Mouse (Mus musculus): Measurements from ENCODE around the gene Rxfp4.
A peak's percentile ranks its signal among the peaks of the same experiment; 100 is the strongest.

Rxfp4 gene

GRCm38 (mm10) chr3:88685958-88686451, 33.1 kb upstream of the Rxfp4 start:
- Histone ChIP-seq H3K9me3 (ENCODE audit: low read length) (no peaks in the 10 kb centered on the region), H3K4me1 (replicated peaks; ENCODE audit: low read depth, low read length) (peaks cover 41% of the 10 kb centered on the region), H3K36me3 (ENCODE audit: insufficient read depth, low read length) (peaks cover 46% of the 10 kb centered on the region), H3K27me3 (ENCODE audit: insufficient read depth, low read length) (no peaks in the 10 kb centered on the region), H3K4me3 (replicated peaks; ENCODE audit: low read length) (peak overlapping the region; percentile 97)
- TF ChIP-seq CTCF (conservative IDR thresholded peaks at IDR 0.05; ENCODE audit: low read length) (no peak), POU5F1 (IDR thresholded peaks at IDR 0.05; ENCODE audit: borderline replicate concordance, low read length) (no peak), NANOG (IDR thresholded peaks at IDR 0.05; ENCODE audit: borderline replicate concordance, low read length) (no peak)

GRCm38 (mm10) chr3:88684980-88685941, 32.3 kb upstream of the Rxfp4 start, which contains the start of gene Khdc4:
Gene Khdc4 (plus strand): TSS chr3:88685803.
- peak within 1 kb of the TSS; percentile 97 for H3K4me3 ChIP-seq (replicated peaks; ENCODE audit: low read length)
- peaks cover 39% of the 10 kb centered on the region for H3K36me3 ChIP-seq (ENCODE audit: insufficient read depth, low read length)
- no peak for TF ChIP-seq NANOG (IDR thresholded peaks at IDR 0.05; ENCODE audit: borderline replicate concordance, low read length)
- TF ChIP-seq CTCF (conservative IDR thresholded peaks at IDR 0.05; ENCODE audit: low read length) = no peak
- TF ChIP-seq POU5F1 (IDR thresholded peaks at IDR 0.05; ENCODE audit: borderline replicate concordance, low read length) = no peak
- H3K4me1 ChIP-seq (replicated peaks; ENCODE audit: low read depth, low read length) = peaks cover 37% of the 10 kb centered on the region
- no peaks in the 10 kb centered on the region for H3K9me3 ChIP-seq (ENCODE audit: low read length)
- H3K27me3 ChIP-seq (ENCODE audit: insufficient read depth, low read length) = no peaks in the 10 kb centered on the region

GRCm38 (mm10) chr3:88684236-88684979, 31.5 kb upstream of the Rxfp4 start:
- H3K27me3 ChIP-seq (ENCODE audit: insufficient read depth, low read length) = no peaks in the 10 kb centered on the region
- TF ChIP-seq NANOG (IDR thresholded peaks at IDR 0.05; ENCODE audit: borderline replicate concordance, low read length) (no peak), POU5F1 (IDR thresholded peaks at IDR 0.05; ENCODE audit: borderline replicate concordance, low read length) (no peak), CTCF (conservative IDR thresholded peaks at IDR 0.05; ENCODE audit: low read length) (no peak; the same call in 1 of the 2 replicates)
- peak overlapping the region; percentile 97 for H3K4me3 ChIP-seq (replicated peaks; ENCODE audit: low read length)
- H3K4me1 ChIP-seq (replicated peaks; ENCODE audit: low read depth, low read length) = peaks cover 29% of the 10 kb centered on the region
- H3K9me3 ChIP-seq (ENCODE audit: low read length) = no peaks in the 10 kb centered on the region
- peaks cover 30% of the 10 kb centered on the region for H3K36me3 ChIP-seq (ENCODE audit: insufficient read depth, low read length)

GRCm38 (mm10) chr3:88683814-88684213, 30.9 kb upstream of the Rxfp4 start:
- Histone ChIP-seq H3K4me3 (replicated peaks; ENCODE audit: low read length) (no peak overlapping the region), H3K9me3 (ENCODE audit: low read length) (no peaks in the 10 kb centered on the region), H3K4me1 (replicated peaks; ENCODE audit: low read depth, low read length) (peaks cover 23% of the 10 kb centered on the region), H3K36me3 (ENCODE audit: insufficient read depth, low read length) (peaks cover 24% of the 10 kb centered on the region), H3K27me3 (ENCODE audit: insufficient read depth, low read length) (no peaks in the 10 kb centered on the region)
- no peak for TF ChIP-seq NANOG (IDR thresholded peaks at IDR 0.05; ENCODE audit: borderline replicate concordance, low read length)
- no peak for TF ChIP-seq POU5F1 (IDR thresholded peaks at IDR 0.05; ENCODE audit: borderline replicate concordance, low read length)

- no peak for TF ChIP-seq POU5F1 (IDR thresholded peaks at IDR 0.05; ENCODE audit: borderline replicate concordance, low read length)
- peak; percentile 51 for TF ChIP-seq CTCF (conservative IDR thresholded peaks at IDR 0.05; ENCODE audit: low read length)
- Histone ChIP-seq H3K36me3 (ENCODE audit: insufficient read depth, low read length) (no peaks in the 10 kb centered on the region), H3K4me1 (replicated peaks; ENCODE audit: low read depth, low read length) (peaks cover 4% of the 10 kb centered on the region), H3K27me3 (ENCODE audit: insufficient read depth, low read length) (no peaks in the 10 kb centered on the region), H3K9me3 (ENCODE audit: low read length) (peaks cover 38% of the 10 kb centered on the region), H3K4me3 (replicated peaks; ENCODE audit: low read length) (no peak overlapping the region)
Measured at GRCm38 (mm10) chr3:88677399-88677798, 24.5 kb upstream of the Rxfp4 start.

GRCm38 (mm10) chr3:88664095-88664494, 11.2 kb upstream of the Rxfp4 start:
- Histone ChIP-seq H3K4me3 (replicated peaks; ENCODE audit: low read length) (no peak overlapping the region), H3K36me3 (ENCODE audit: insufficient read depth, low read length) (no peaks in the 10 kb centered on the region; the same call in 1 of the 2 replicates)
- TF ChIP-seq CTCF (conservative IDR thresholded peaks at IDR 0.05; ENCODE audit: low read length) = no peak
- no peak for TF ChIP-seq NANOG (IDR thresholded peaks at IDR 0.05; ENCODE audit: borderline replicate concordance, low read length)
- TF ChIP-seq POU5F1 (IDR thresholded peaks at IDR 0.05; ENCODE audit: borderline replicate concordance, low read length) = no peak

GRCm38 (mm10) chr3:88659798-88660197, 6.9 kb upstream of the Rxfp4 start:
- H3K36me3 ChIP-seq (ENCODE audit: insufficient read depth, low read length) = no peaks in the 10 kb centered on the region; the same call in 1 of the 2 replicates
- no peak for TF ChIP-seq NANOG (IDR thresholded peaks at IDR 0.05; ENCODE audit: borderline replicate concordance, low read length)
- TF ChIP-seq POU5F1 (IDR thresholded peaks at IDR 0.05; ENCODE audit: borderline replicate concordance, low read length) = no peak
- H3K4me1 ChIP-seq (replicated peaks; ENCODE audit: low read depth, low read length) = no peaks in the 10 kb centered on the region
- H3K27me3 ChIP-seq (ENCODE audit: insufficient read depth, low read length) = no peaks in the 10 kb centered on the region
- peaks cover 29% of the 10 kb centered on the region for H3K9me3 ChIP-seq (ENCODE audit: low read length)
- no peak overlapping the region for H3K4me3 ChIP-seq (replicated peaks; ENCODE audit: low read length)

More at GRCm38 (mm10) chr3:88664095-88664494, 11.2 kb upstream of the Rxfp4 start:
- H3K27me3 ChIP-seq (ENCODE audit: insufficient read depth, low read length) = no peaks in the 10 kb centered on the region
- peaks cover 44% of the 10 kb centered on the region for H3K9me3 ChIP-seq (ENCODE audit: low read length)
- H3K4me1 ChIP-seq (replicated peaks; ENCODE audit: low read depth, low read length) = no peaks in the 10 kb centered on the region

GRCm38 (mm10) chr3:88658441-88659127, 5.6 kb upstream of the Rxfp4 start:
- no peak for TF ChIP-seq POU5F1 (IDR thresholded peaks at IDR 0.05; ENCODE audit: borderline replicate concordance, low read length)
- TF ChIP-seq NANOG (IDR thresholded peaks at IDR 0.05; ENCODE audit: borderline replicate concordance, low read length) = no peak
- no peak for TF ChIP-seq CTCF (conservative IDR thresholded peaks at IDR 0.05; ENCODE audit: low read length)
- Histone ChIP-seq H3K9me3 (ENCODE audit: low read length) (peaks cover 17% of the 10 kb centered on the region), H3K4me1 (replicated peaks; ENCODE audit: low read depth, low read length) (no peaks in the 10 kb centered on the region), H3K36me3 (ENCODE audit: insufficient read depth, low read length) (no peaks in the 10 kb centered on the region), H3K4me3 (replicated peaks; ENCODE audit: low read length) (no peak overlapping the region), H3K27me3 (ENCODE audit: insufficient read depth, low read length) (no peaks in the 10 kb centered on the region)

All from E14TG2a.4 (cell line).